Mouse (Mus musculus) adrenal gland, adult (tissue): ENCODE data around the gene Stx17.

Experiments used
- DNase-seq, 2 experiments: peaks; one replicate each; pipeline ENCODE4 v3.0.0; 2022 to 2023; ENCODE audit warnings: low spot score in 1 of 2; ENCODE audit not compliant: inconsistent age in 2 of 2

The Stx17 gene

GRCm38 (mm10) chr4:48124773-48125469 is at the start of gene Stx17:
Gene Stx17 (plus strand): TSS chr4:48124915.
- DNase-seq: peak; percentile 93 to 98

GRCm38 (mm10) chr4:48076693-48077471 is 47.8 kb upstream of the Stx17 start:
- DNase-seq: peak; percentile 50 to 79

GRCm38 (mm10) chr4:48078213-48078612 is 46.5 kb upstream of the Stx17 start:
- DNase-seq: no peak

GRCm38 (mm10) chr4:48079285-48080039 is 45.3 kb upstream of the Stx17 start:
- no peak for DNase-seq

- no peak for DNase-seq
These were observed 41.3 kb upstream of the Stx17 start for GRCm38 (mm10) chr4:48083452-48083851.

- no peak for DNase-seq
These were observed 38.1 kb upstream of the Stx17 start for GRCm38 (mm10) chr4:48086609-48087008.

- no peak for DNase-seq
These were observed 37.2 kb upstream of the Stx17 start for GRCm38 (mm10) chr4:48087497-48087896.

GRCm38 (mm10) chr4:48093221-48093620 is 31.5 kb upstream of the Stx17 start:
- no peak for DNase-seq

- no peak for DNase-seq
These were observed 24.5 kb upstream of the Stx17 start for GRCm38 (mm10) chr4:48100217-48100616.

- DNase-seq: no peak
These were observed 22.7 kb upstream of the Stx17 start for GRCm38 (mm10) chr4:48101981-48102380.

- DNase-seq: no peak
These were observed 19.3 kb upstream of the Stx17 start for GRCm38 (mm10) chr4:48105387-48105786.

GRCm38 (mm10) chr4:48107086-48107485 is 17.6 kb upstream of the Stx17 start:
- DNase-seq: peak; percentile 69 to 91

- DNase-seq: peak in 1 of 2 experiments; percentile 57
These were observed 16.1 kb upstream of the Stx17 start for GRCm38 (mm10) chr4:48108591-48108990.

- DNase-seq: no peak
These were observed 14.4 kb upstream of the Stx17 start for GRCm38 (mm10) chr4:48110331-48110730.

- DNase-seq: peak; percentile 49 to 80
These were observed 8.5 kb upstream of the Stx17 start for GRCm38 (mm10) chr4:48116191-48116590.

GRCm38 (mm10) chr4:48124416-48124772 is 321 bp upstream of the Stx17 start:
- no peak for DNase-seq

GRCm38 (mm10) chr4:48130314-48130713 is 5.6 kb downstream of the Stx17 start:
- DNase-seq: peak in 1 of 2 experiments; percentile 75

GRCm38 (mm10) chr4:48131606-48132005 is 6.9 kb downstream of the Stx17 start:
- DNase-seq: no peak

GRCm38 (mm10) chr4:48132721-48133120 is 8.0 kb downstream of the Stx17 start:
- DNase-seq: no peak

- DNase-seq: no peak
These were observed 24.8 kb downstream of the Stx17 start for GRCm38 (mm10) chr4:48149492-48149891.

GRCm38 (mm10) chr4:48153229-48153628 is 28.5 kb downstream of the Stx17 start:
- DNase-seq: no peak

GRCm38 (mm10) chr4:48155864-48156263 is 31.1 kb downstream of the Stx17 start:
- no peak for DNase-seq
